Mouse (Mus musculus) ES-Bruce4 (cell line): ENCODE results near the gene Gak.

ENCODE experiments used
- CTCF ChIP-seq: IDR thresholded peaks from one replicate; pipeline ENCODE4 v1.8.1; 2011; ENCODE audit warnings: low read depth, low read length
- POLR2A ChIP-seq: IDR thresholded peaks from one replicate; pipeline ENCODE4 v1.8.1; 2011; ENCODE audit warnings: low read length; ENCODE audit not compliant: insufficient read depth

- TF ChIP-seq POLR2A (no peak), CTCF (no peak)
Observed at GRCm38 (mm10) chr5:108668977-108669936, 39.7 kb upstream of the Gak start, which contains the start of gene Dgkq.
